Mouse (Mus musculus): ENCODE measurements around the gene Thsd7b. TPM values are rescaled to one million over a fixed set of nuclear protein-coding genes. Genes with fewer than 3 reads are reported as not detected.
A peak's percentile ranks its signal among the peaks of the same experiment; 100 is the strongest.
"Not testable (repeated sequence)": the region's sequence is repeated elsewhere in the genome, so short reads cannot be mapped to it uniquely, and the experiment has no call there.

Thsd7b gene
- polyA plus RNA-seq, 1 experiment from 2014 or later: 3.3 TPM

- no peak overlapping the region for H3K4me3 ChIP-seq (ENCODE audit: low read depth, low read length)
- DNase-seq (ENCODE audit: low spot score, missing footprints): no peak
- H3K4me1 ChIP-seq (ENCODE audit: control insufficient read depth, insufficient read depth, low read length): no peaks in the 10 kb centered on the region
- WGBS: 90% methylated on average over 6 of the region's 6 CpGs
- H3K9ac ChIP-seq (ENCODE audit: low read length): no peak overlapping the region
- no peaks in the 10 kb centered on the region for H3K36me3 ChIP-seq (ENCODE audit: control insufficient read depth, insufficient read depth, low read length)
- H3K9me3 ChIP-seq (ENCODE audit: control insufficient read depth, low read length): no peaks in the 10 kb centered on the region
- no peak overlapping the region for H3K4me2 ChIP-seq
- H3K27me3 ChIP-seq (ENCODE audit: control insufficient read depth, insufficient read depth, low read length): no peaks in the 10 kb centered on the region
- ATAC-seq (ENCODE audit: low FRiP score): no peak
- H3K27ac ChIP-seq (ENCODE audit: low read depth, low read length): no peak overlapping the region
These were observed 351.4 kb downstream of the Thsd7b start for GRCm38 (mm10) chr1:129624519-129624918.

- H3K36me3 ChIP-seq (ENCODE audit: control insufficient read depth, insufficient read depth, low read length): no peaks in the 10 kb centered on the region
- ATAC-seq (ENCODE audit: low FRiP score): no peak
- no peaks in the 10 kb centered on the region for H3K4me1 ChIP-seq (ENCODE audit: control insufficient read depth, insufficient read depth, low read length)
- H3K27ac ChIP-seq (ENCODE audit: low read depth, low read length): no peak overlapping the region
- no peak overlapping the region for H3K4me3 ChIP-seq (ENCODE audit: low read depth, low read length)
- no peak for DNase-seq (ENCODE audit: low spot score, missing footprints)
- H3K27me3 ChIP-seq (ENCODE audit: control insufficient read depth, insufficient read depth, low read length): no peaks in the 10 kb centered on the region
- 85% methylated on average over 4 of the region's 4 CpGs for WGBS
- H3K9me3 ChIP-seq (ENCODE audit: control insufficient read depth, low read length): no peaks in the 10 kb centered on the region
- H3K4me2 ChIP-seq: no peak overlapping the region
- H3K9ac ChIP-seq (ENCODE audit: low read length): no peak overlapping the region
These were observed 362.0 kb downstream of the Thsd7b start for GRCm38 (mm10) chr1:129635146-129635545.

DNA sequence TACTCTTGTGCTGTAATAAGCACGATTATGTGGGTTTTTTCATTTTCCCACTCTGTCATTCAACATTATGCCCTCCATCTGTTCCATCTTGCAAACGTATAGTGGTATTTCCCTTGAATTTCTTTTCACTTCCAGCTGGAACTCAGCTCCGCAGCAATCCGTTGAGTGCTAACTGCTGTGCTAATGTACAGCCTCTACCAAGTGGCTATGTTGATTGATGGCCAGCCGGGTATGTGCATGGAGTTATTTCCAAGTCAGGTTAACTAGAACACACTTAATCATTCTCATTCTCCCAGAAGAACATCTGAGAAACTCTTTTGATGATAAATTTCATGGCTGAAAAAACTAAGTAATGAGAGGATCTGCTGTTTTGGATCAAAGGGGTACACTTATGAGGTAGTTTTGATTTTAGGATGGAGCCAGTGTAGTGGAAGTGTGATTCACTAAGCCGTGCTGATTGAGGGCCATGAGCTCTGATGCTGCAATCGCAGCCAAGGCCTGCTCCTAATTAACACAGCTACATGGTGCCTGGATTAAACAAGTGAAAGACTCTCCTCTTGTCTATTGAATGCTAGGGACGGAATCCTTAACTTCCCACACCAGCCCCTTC lies 371.3 kb downstream of the Thsd7b start:
- DNase-seq (ENCODE audit: low spot score, missing footprints) (no peak), ATAC-seq (ENCODE audit: low FRiP score) (no peak)
- WGBS: 62% methylated on average over 8 of the region's 8 CpGs
- Histone ChIP-seq H3K4me1 (ENCODE audit: control insufficient read depth, insufficient read depth, low read length) (no peaks in the 10 kb centered on the region), H3K4me3 (ENCODE audit: low read depth, low read length) (no peak overlapping the region), H3K9me3 (ENCODE audit: control insufficient read depth, low read length) (no peaks in the 10 kb centered on the region), H3K36me3 (ENCODE audit: control insufficient read depth, insufficient read depth, low read length) (no peaks in the 10 kb centered on the region), H3K9ac (ENCODE audit: low read length) (no peak overlapping the region), H3K4me2 (no peak overlapping the region), H3K27me3 (ENCODE audit: control insufficient read depth, insufficient read depth, low read length) (no peaks in the 10 kb centered on the region), H3K27ac (ENCODE audit: low read depth, low read length) (no peak overlapping the region)

GRCm38 (mm10) chr1:129651448-129651847 lies 378.3 kb downstream of the Thsd7b start:
- not testable (repeated sequence) for H3K9ac ChIP-seq (ENCODE audit: low read length)

DNA sequence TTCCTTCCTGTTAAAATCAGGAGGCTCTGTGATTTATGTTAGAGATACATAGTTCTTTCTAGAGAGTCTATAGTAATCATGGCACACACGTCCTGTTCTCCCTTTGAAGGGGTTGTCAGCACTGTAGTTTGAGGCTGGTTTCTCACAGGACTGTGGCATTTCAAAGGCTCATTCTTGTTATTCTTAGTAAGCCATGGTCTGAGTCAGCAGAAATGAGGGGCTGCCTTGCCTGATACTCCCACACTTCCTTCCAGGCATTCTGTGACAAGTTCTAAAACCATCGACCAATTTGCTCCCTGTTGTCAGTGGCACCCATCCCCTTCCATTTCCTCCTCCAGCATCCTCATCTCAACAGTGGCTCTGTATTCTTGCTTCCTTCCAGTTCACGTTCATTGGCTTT lies 384.9 kb downstream of the Thsd7b start:
- no peaks in the 10 kb centered on the region for H3K27me3 ChIP-seq (ENCODE audit: control insufficient read depth, insufficient read depth, low read length)
- DNase-seq (ENCODE audit: low spot score, missing footprints) (no peak), ATAC-seq (ENCODE audit: low FRiP score) (no peak)
- H3K4me3 ChIP-seq (ENCODE audit: low read depth, low read length): no peak overlapping the region
- H3K36me3 ChIP-seq (ENCODE audit: control insufficient read depth, insufficient read depth, low read length): no peaks in the 10 kb centered on the region
- no peak overlapping the region for H3K27ac ChIP-seq (ENCODE audit: low read depth, low read length)
- H3K9ac ChIP-seq (ENCODE audit: low read length): no peak overlapping the region
- H3K4me1 ChIP-seq (ENCODE audit: control insufficient read depth, insufficient read depth, low read length): no peaks in the 10 kb centered on the region
- no peaks in the 10 kb centered on the region for H3K9me3 ChIP-seq (ENCODE audit: control insufficient read depth, low read length)
- no peak overlapping the region for H3K4me2 ChIP-seq
- 83% methylated on average over 3 of the region's 3 CpGs for WGBS

More at GRCm38 (mm10) chr1:129651448-129651847, 378.3 kb downstream of the Thsd7b start:
- not testable (repeated sequence) for H3K36me3 ChIP-seq (ENCODE audit: control insufficient read depth, insufficient read depth, low read length); H3K9me3 ChIP-seq (ENCODE audit: control insufficient read depth, low read length); DNase-seq (ENCODE audit: low spot score, missing footprints); H3K4me3 ChIP-seq (ENCODE audit: low read depth, low read length); ATAC-seq (ENCODE audit: low FRiP score); H3K27ac ChIP-seq (ENCODE audit: low read depth, low read length); H3K27me3 ChIP-seq (ENCODE audit: control insufficient read depth, insufficient read depth, low read length); H3K4me2 ChIP-seq; H3K4me1 ChIP-seq (ENCODE audit: control insufficient read depth, insufficient read depth, low read length)
- 95% methylated on average over 6 of the region's 6 CpGs for WGBS

DNA sequence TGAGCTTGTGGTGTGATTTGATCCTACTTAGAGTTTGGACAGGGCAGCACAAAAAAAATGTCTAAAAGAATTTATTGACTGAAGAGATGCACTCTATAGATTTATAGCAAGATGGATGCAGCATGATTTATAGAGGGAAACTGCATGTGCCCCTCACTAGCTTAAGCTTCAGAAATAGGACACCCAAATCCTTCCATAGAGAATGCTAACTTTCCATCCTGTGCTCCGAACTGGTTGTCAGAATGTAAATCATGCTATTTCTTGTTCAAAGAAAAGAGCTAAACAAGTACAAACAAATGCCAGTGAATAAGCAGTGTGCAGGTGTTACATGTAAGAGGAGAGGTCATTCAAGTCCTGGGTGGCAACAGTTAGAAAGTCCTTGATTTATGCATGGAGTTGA lies 402.8 kb downstream of the Thsd7b start:
- Histone ChIP-seq H3K9me3 (ENCODE audit: control insufficient read depth, low read length) (no peaks in the 10 kb centered on the region), H3K4me2 (no peak overlapping the region), H3K9ac (ENCODE audit: low read length) (no peak overlapping the region), H3K4me1 (ENCODE audit: control insufficient read depth, insufficient read depth, low read length) (no peaks in the 10 kb centered on the region), H3K27me3 (ENCODE audit: control insufficient read depth, insufficient read depth, low read length) (no peaks in the 10 kb centered on the region), H3K4me3 (ENCODE audit: low read depth, low read length) (no peak overlapping the region), H3K36me3 (ENCODE audit: control insufficient read depth, insufficient read depth, low read length) (no peaks in the 10 kb centered on the region), H3K27ac (ENCODE audit: low read depth, low read length) (no peak overlapping the region)
- WGBS: 95% methylated on average over 1 of the region's 1 CpGs
- ATAC-seq (ENCODE audit: low FRiP score): no peak
- peak; percentile 60 for DNase-seq (ENCODE audit: low spot score, missing footprints)

- Histone ChIP-seq H3K36me3 (ENCODE audit: control insufficient read depth, insufficient read depth, low read length) (no peaks in the 10 kb centered on the region), H3K4me3 (ENCODE audit: low read depth, low read length) (no peak overlapping the region), H3K27ac (ENCODE audit: low read depth, low read length) (no peak overlapping the region), H3K9me3 (ENCODE audit: control insufficient read depth, low read length) (no peaks in the 10 kb centered on the region), H3K27me3 (ENCODE audit: control insufficient read depth, insufficient read depth, low read length) (no peaks in the 10 kb centered on the region), H3K4me2 (no peak overlapping the region), H3K4me1 (ENCODE audit: control insufficient read depth, insufficient read depth, low read length) (no peaks in the 10 kb centered on the region), H3K9ac (ENCODE audit: low read length) (no peak overlapping the region)
- ATAC-seq (ENCODE audit: low FRiP score) (no peak), DNase-seq (ENCODE audit: low spot score, missing footprints) (no peak)
- 64% methylated on average over 4 of the region's 4 CpGs for WGBS
These were observed 405.7 kb downstream of the Thsd7b start for GRCm38 (mm10) chr1:129678851-129679250.

GRCm38 (mm10) chr1:129705701-129706100 lies 432.6 kb downstream of the Thsd7b start:
- Histone ChIP-seq H3K36me3 (ENCODE audit: control insufficient read depth, insufficient read depth, low read length) (no peaks in the 10 kb centered on the region), H3K9me3 (ENCODE audit: control insufficient read depth, low read length) (no peaks in the 10 kb centered on the region), H3K9ac (ENCODE audit: low read length) (no peak overlapping the region), H3K4me3 (ENCODE audit: low read depth, low read length) (no peak overlapping the region), H3K27ac (ENCODE audit: low read depth, low read length) (no peak overlapping the region), H3K4me1 (ENCODE audit: control insufficient read depth, insufficient read depth, low read length) (no peaks in the 10 kb centered on the region), H3K4me2 (no peak overlapping the region), H3K27me3 (ENCODE audit: control insufficient read depth, insufficient read depth, low read length) (no peaks in the 10 kb centered on the region)
- ATAC-seq (ENCODE audit: low FRiP score): no peak
- 92% methylated on average over 1 of the region's 1 CpGs for WGBS
- no peak for DNase-seq (ENCODE audit: low spot score, missing footprints)

GRCm38 (mm10) chr1:129712706-129713105 lies 439.6 kb downstream of the Thsd7b start:
- Histone ChIP-seq H3K27ac (ENCODE audit: low read depth, low read length) (no peak overlapping the region), H3K4me2 (no peak overlapping the region), H3K4me3 (ENCODE audit: low read depth, low read length) (no peak overlapping the region), H3K4me1 (ENCODE audit: control insufficient read depth, insufficient read depth, low read length) (no peaks in the 10 kb centered on the region), H3K9ac (ENCODE audit: low read length) (no peak overlapping the region), H3K36me3 (ENCODE audit: control insufficient read depth, insufficient read depth, low read length) (no peaks in the 10 kb centered on the region), H3K27me3 (ENCODE audit: control insufficient read depth, insufficient read depth, low read length) (no peaks in the 10 kb centered on the region), H3K9me3 (ENCODE audit: control insufficient read depth, low read length) (no peaks in the 10 kb centered on the region)
- DNase-seq (ENCODE audit: low spot score, missing footprints) (no peak), ATAC-seq (ENCODE audit: low FRiP score) (no peak)
- 88% methylated on average over 3 of the region's 3 CpGs for WGBS

Measured in midbrain, embryonic 11.5 days (tissue).